Mouse (Mus musculus): Measurements from ENCODE around the gene BC052040.

DNA sequence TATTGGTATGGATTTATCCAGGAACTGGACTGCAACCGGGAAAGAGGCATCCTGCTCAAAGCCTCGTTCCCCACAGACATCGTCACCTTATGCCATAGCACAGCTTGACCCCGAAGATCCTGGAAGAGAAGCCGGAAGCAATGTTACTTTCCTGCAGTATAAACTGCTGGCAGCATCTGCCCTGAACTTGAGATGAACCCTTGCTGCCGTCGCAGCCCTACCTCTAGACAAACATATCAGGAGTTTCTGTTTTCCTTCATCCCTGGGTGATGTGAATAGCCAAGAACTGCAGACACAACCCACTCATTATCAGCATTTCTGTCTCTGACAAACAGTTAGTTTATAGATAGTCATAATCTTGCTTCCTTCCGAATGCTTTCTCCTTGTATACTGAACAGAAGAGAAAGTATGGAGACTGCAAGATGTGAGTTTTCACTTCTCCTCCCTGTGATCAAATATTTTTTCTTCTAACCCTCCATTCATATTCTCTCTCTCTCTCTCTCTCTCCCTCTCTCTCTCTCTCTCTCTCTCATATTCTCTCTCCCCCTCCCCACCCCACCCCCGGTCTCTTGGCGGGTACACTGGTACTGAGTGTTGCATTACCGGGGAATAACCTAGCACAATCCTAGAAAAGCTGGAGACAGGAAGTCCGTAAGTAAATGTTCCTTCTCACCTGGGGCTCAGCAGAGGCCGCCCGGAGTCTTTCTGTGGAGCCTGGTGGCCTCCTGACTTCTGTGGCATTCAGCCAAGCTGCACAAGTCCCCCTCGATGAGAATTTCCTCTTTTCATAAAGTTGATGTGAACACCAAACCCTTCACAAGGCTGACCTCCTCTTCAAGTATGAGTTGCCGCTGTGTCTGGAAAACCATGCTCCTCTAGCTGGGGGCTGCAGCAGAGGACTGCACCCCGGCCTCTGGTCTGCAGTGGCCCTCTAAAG, 195.7 kb downstream of the BC052040 start:
- TF ChIP-seq POLR2A (IDR thresholded peaks at IDR 0.05; ENCODE audit: low read depth, low read length): no peak
- no peak for TF ChIP-seq CTCF (conservative IDR thresholded peaks at IDR 0.05; ENCODE audit: insufficient read depth, insufficient read length, low read depth, low read length)

Measured in kidney, adult 2 months (tissue).